Mouse (Mus musculus): ENCODE measurements around the gene Scamp2.

The Scamp2 gene

DNA sequence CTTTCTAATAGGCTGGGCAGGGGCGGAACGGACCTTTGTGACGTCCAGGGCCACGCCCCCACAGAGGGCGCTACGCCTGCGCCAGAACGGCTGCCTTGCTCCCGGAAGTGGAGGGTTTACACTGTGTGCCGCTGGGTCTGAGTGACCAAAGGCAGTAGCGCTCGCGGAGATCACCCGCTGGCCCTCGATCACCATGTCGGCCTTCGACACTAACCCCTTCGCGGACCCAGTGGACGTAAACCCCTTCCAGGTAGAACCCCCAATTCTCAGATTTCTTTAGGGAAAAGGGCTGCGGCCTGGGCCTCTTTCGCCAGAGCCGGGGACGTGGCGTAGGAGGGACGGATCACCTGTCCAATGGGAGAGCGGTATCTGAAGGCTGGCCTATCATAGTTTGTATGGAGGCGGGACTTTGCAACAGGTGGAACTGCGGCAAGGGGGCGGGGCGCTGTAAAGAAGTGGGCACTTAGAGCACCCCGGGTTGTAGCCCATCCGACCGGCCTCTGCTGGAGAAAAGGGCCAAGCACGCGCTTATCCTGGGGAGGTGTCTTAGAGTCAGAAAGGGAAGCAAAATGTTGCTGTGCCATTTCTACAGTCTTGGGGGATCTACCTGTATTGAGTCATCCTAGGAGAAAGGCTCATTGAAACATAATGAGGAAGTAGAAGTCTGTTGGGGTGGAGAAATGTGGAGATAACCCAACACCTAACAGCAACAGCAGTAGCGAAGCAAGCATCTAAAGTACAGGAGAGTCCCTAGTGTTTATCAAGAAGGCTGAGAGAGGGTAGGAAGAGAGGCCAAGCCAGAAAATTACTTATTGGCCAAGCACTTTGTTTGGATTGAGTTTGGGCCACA is at the start of gene Scamp2:
Gene Scamp2, plus strand, starts transcription at position 83 of the 850 bp plus-strand sequence.
- DNase-seq = peak; percentile 98

DNA sequence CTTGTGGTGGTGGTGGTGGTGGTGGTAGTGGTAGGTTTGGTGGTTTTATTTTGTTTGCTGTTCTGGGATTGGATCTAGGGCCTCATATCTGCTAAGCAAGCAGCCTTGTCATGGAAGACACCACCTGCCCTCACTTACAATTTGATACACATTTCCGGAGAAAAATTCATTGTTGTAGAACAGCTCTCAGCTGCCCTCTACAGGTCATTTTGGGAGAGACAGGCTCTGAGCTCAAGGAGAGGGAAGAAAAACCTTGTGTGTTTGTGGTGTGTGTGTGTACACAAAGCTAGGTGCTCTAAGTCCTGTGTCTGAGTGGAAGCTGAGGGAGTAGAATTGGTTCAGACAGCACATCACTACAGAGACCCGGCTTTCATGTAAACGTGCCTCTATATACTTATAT is 43.6 kb upstream of the Scamp2 start:
- peak; percentile 68 for DNase-seq

DNA sequence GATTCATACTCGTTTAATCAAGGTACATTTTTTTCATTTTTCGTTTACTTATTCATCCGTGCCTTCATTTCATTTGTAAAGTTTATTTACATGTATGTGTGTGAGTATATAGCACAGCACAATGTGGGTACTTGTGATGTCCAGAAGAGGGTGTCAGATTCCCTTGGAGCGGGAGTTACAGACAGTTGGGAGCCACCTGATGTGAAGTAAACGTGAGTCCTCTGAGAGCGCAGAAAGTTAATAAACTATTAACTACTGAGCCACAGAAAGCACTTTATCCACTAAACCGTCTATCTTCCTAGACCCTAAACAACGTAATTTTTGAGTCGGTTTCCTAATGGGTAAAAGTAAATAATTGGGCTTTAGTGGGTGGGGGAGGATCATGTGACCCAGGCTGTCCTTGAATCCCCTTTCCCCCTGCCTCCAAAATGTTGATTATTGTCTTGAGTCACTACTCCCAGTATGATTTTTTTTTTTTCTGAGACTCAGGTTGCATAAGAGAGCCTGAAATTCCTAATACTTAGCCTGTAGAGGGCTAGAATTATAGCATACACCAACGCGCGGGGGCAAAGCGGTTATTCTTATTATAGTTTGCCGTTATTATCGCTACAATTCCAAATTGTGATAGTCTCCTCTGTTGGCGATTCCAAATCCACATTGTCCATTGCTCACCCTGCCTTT is 40.2 kb upstream of the Scamp2 start:
- peak; percentile 36 for DNase-seq

DNA sequence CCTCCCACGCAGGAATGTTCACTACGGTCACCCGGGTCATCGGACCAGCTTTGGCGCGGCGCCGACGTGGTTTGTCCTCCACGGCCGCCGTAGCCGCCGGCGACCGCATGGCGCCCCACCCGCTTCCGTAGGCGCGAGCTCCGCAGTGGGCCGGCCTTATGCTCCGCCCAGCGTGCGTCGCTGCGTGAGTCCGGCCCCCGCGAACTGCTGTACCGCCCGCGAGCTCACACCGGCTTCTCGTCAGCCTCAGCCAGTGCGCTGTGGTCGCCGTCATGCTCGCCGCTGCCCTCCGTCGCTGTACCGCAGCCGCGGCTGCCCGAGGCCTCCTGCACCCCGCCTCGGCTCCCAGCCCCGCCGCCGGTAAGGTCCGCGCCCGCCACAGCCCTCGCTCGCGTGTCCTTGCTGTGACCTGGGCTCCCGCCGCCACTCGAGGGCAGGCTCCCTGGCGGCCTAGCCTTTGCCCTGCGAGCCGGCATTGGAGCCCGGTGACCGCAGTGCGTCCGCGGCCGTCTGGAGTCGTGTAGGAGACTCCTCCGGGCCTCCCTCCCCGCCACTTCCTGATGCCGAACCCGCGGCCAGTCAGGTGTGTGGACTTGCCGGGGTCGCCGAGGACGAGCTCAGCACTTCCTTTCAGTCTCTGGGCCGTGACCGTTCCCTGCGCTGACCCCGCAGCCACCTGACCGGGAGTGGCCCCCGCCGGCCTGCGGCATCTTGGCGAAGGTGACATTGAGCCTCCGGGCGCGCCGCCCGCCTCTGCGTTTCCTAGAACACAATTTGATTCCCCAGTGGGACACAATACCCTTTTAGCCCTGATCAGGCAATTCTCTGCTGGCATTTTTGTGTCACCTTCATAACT is 39.5 kb upstream of the Scamp2 start, which contains the start of gene Cox5a:
Gene Cox5a, plus strand, starts transcription at position 219 of the 856 bp plus-strand sequence.
- DNase-seq = peak; percentile 95

DNA sequence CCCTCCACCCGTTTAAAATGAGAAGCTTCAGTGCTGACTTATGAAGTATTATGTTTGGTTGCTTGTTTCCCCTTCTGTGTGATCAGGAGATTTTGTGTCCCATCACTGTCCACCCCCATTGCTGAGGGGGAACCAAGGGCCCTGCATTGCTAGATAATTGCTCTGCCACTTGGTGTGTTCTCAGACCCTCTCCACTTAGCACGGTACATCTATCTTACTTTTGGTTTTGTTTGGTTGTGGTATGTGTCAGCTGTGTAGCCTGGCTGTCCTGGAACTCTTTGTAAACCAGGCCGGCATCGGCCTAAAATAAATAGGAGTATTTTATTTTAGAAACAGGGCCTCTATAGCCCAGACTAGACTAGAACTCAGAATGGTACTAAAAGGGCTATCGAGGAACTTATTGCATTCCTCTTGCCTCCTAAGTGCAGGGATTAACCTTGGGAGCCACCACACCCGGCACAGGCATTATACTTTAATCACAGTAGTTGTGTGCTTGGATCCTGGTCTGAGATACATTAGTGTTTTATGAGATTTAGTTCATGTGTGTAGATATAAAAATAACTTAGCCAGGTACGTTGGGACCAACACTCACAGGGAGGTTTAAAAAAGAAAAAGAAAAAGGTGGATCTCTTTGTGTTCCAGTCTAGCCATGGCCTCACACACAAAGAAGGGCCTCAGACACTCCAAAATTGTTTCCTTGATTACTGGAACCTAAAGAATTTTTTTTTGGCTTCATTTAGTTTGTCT is 38.5 kb upstream of the Scamp2 start:
- no peak for DNase-seq

DNA sequence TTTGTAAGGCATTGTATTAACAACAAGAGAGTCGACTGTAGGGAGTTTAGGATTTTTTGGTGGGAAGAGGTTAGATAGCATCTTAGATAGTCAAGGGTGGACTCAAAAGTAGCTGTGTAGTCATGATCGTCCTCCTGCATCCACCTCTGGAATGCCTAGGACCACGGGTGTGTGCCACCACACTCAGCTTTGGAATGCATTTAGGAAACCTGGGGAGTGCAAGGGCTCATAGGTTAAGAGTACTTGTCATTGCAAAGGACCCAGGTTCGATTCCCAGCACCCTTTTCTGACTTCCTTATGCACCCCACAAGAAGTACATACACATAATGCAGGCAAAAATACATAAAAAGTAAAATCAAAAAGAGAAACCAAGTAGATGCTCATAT is 37.9 kb upstream of the Scamp2 start:
- DNase-seq = no peak

DNA sequence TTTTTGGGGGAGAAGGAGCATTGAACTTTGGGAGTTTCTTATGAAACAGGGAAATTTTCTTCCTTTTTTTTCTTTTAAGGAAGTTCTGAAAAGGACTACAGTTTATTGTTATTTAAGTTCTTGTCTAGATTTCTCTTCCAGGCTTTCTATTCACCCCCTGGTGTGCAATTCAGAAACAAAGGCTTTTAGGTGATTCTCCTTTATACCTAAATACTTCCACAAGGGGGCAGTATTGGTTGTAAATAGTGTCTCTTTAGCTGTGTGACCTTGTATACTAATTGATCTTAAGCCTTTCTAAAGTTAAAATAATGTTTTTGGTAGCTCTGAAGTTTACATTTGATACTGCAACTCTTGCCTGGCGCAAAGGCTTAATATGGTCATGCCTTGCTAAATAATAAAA is 37.0 kb upstream of the Scamp2 start:
- DNase-seq = no peak

DNA sequence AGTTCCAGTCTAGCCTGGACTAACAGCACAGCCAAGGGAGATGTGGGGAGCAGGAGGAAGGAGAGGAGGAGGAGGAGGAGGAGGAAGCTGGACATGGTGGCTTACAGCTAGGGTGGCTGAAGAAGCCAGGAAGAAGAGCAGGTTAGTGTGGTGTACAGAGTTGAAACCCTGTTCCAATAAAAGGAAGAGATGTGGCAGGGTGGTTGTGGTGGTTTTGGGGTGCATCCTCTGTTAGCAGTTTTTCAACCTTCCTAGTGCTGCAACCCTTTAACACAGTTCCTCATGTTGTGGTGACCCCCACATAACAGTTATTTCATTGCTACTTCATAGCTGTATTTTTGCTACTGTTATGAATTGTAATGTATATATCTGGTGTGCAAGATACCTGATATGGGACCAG is 36.3 kb upstream of the Scamp2 start:
- DNase-seq = no peak

DNA sequence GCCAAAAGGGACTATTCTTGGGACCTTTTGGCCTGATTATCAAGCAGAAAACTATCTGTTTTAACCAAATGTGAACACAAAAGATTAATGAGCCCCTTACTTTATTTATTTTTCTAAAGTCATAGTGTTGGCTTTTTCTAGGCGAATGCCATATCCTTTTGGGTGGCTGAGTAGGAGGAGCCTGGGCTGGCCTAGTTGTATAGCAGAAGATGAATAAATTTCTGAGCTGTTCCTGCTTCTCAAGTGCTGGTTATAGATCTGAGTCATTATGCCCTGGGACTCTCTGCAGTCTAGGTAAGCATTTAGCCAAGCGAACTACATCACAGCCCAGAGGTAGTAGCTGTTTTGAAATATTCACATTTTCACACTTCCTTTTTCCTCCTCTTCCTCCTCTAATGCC is 35.2 kb upstream of the Scamp2 start:
- DNase-seq = no peak

DNA sequence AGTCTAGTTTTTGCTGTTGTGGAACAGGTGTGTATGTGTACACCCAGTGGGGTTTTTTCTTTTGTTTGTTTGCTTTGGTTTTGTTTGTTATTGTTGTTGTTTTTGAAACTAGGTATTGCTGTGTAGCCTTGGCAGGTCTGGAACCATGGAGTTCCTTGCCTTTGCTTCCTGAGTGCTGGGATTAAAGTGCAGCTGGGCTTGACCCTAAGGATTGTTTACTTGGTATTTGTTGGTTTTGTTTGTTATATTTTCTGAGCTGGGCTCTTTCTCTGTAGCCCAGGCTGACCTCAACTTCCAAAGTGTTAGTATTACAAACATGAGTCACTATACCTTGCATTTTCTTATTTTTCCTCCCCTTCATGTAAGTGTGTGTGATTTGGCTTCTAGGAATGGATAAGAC is 34.3 kb upstream of the Scamp2 start:
- DNase-seq = no peak

DNA sequence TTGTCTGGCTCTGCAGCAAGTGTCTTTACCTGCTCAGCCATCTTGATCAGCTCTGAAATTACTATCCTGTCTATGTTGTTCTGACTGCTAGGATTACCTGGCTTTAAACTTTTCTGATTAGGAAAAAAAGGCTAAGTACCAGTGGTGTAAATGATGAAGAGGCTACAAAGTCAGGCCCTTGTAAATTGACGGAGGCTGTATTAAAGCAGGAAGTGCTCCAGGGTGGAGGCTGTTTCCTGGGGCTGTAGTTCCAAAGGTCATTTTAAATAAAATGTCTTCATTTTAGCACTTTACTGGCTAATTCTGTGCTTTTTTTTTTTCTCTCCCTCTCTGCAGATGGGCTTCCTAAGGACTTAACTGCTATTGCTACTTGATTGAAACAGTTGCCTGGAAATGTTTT is 28.8 kb upstream of the Scamp2 start:
- no peak for DNase-seq

DNA sequence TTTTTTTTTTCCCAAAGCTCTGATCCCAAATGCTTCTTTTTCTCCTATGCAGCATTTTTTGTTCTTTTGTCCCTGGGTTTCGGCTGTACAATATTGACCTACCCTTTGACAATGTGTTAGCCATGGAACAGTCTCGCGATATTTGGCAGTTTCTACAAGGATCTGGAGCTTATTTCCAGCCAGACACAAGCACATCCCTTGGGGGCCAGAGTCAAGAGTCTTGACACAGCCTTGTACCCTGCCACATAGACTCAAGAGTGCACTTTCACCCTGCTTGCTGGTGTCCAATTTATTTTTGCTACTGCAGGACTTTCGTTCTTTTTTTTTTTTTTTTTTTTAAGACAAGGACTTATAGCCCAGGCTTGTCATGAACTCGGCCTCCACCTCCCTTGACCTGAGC is 24.4 kb upstream of the Scamp2 start:
- DNase-seq = no peak

DNA sequence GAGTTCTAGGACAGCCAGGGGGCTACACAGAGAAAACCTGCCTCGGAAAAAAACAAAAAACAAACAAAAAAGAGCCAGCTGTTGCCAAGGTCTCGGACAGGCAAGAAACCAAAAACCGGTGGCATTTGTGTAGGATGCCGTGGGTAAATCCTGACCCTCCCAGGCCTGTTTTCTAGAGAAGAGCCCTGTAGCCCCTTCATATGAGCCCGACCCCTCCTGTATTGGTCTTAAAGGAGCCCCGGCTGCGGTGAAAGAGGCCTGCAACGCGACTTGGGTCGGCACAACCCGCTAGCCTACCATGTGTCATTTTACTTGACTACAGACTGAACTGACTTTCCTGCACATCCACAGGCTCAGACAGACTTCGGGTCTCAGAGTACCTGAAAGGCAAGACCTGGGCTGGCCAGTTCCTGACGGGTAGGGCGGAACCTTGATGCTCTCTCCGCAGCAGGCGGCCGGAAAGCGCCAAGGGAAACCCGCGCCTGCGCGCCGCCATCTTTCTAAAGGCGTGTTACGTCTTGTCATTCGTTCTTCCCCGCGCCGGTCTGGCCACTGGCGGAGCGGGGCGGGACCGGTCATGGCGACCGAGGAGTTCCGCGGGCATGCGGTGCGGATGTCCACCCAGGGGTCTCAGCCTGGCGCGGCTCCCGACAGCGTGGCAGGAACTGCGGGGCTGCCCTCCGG is 23.6 kb upstream of the Scamp2 start, which contains the start of gene Fam219b:
Gene Fam219b, plus strand, starts transcription at position 485 of the 684 bp plus-strand sequence.
- peak; percentile 91 for DNase-seq

DNA sequence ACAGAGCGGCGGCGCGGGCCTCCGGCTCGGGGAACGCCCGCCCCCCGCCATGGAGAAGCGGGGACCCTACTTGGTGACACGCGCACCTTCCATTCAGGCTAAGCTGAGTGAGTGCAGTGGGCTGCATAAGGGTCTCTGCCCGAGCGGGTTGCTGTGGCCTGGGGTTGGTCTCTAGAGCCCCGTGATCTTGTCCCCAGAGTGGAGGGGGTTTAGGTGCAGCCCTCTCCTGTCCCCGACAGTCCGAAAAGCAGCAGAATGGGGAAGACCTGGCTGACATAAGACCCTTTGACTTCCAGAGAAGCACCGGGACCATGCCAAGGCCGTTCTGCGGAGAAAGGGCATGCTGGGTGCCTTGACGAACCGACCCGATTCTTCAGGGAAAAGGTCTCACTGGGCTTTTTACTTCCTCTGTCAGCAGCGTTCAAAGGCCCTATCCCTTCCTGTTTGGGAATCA is 23.0 kb upstream of the Scamp2 start:
- no peak for DNase-seq

DNA sequence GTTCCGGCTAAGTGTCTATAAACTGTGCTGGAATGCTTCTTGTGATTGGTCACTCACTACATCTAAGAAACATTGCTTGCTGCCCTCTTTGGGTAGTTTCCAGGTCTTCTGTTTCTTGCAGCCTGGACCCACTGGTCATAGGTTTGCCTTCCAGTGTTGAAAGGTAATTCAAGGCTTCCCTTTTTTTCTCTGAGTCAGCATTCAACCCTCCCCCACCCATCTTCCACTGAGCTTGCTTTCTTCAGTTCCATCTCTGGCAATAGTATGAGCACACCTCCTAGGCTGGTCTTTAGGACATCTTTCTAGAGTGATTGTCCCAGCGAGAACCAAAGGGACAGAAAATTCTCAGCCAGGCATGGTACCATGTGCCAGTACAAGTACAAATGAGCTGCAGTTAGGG is 21.2 kb upstream of the Scamp2 start:
- no peak for DNase-seq

DNA sequence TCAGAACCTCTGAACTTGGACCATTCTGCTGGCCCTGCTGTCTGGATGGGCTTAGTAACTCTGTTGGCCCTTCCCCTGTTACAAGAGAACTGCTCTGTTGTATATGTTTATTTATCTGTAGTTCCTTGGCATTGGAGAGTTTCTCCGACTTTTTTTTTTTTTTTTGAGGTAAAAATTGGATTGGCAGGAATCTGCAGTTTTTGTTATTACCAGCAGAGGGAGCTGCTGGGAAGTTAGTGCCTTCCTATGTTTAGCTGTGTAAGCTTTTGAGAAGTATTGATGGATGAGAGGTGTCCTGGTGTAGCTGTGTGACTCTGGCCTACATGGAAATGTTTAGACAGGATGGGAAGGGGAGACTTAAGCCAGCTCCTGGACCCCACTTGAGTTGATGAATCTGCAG is 19.4 kb upstream of the Scamp2 start:
- peak; percentile 48 for DNase-seq

DNA sequence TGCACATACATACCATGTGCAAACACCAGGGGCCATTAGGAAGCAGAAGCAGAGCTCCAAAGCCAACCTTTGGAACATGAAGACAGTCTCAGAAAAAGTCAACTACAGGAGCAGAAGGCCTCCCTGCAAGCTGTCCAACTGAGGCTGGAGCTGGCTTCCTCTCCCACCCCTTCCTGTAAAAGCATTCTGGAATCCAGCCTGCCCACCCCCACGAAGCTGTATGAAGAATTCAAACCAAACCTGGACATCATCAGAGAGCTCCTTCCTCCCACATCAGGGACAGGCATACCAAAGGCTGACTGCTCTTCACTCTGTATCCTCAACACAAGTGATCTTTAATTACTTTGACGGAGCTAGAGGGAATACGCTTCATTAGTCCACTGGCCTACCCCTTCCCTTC is 16.8 kb upstream of the Scamp2 start:
- DNase-seq = no peak

DNA sequence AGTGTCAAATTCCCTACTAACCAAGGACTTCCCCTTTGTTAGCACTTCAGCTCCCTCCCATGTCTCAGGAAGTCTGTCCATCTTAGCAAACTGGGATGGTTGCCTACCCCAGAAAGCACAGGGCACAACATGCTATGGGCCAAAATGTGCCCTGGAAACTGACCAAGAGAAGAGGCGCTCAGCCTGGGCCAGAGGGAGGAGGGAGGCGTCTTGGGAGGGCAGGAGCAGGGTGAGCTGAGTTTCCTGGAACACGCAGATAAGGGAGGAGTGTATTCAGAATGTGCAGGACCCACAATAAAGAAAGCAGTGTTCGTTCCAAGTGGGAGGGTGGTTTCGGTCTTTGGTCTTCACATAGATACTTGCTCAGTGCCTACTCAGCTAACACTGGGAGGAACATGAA is 13.5 kb upstream of the Scamp2 start:
- DNase-seq = no peak

DNA sequence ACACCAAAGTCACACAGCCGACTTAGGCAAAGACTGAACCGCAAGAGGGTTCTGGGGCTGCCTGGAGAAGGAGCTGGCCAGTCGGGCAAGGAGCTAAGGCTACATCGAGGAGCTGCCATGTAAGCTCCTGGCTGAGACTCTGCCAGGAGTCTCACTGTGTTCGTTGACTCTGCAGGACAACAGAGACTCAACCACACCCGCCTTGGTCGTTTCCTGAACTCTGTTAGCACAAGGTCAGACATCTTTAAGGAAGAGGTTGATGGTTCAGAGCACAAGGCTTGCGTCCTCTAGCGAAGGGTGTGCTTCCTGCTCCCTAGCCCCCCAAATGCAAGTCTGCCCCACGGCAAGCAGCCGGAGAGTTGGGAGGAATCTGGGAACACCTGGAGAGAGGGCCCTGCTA is 12.9 kb upstream of the Scamp2 start:
- DNase-seq = no peak

DNA sequence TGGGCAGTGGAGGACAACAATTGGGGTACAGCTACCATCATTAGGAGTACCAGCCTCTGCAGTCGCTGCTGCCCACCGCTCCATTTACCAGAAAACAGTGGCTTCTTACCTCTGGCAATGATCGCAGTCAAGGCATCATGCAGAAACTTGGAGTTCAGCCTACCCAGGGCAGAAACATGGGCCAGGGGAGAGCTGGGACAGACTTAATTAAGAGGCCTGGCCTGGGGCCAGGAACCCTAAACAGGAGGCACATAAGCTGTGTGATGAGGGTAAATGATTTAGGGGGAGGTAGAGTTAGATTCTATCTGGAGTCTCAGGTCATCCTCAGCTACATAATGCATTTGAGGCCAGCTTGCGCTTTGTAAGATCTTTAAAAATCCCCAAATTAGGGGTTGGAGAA is 11.6 kb upstream of the Scamp2 start:
- DNase-seq = no peak

DNA sequence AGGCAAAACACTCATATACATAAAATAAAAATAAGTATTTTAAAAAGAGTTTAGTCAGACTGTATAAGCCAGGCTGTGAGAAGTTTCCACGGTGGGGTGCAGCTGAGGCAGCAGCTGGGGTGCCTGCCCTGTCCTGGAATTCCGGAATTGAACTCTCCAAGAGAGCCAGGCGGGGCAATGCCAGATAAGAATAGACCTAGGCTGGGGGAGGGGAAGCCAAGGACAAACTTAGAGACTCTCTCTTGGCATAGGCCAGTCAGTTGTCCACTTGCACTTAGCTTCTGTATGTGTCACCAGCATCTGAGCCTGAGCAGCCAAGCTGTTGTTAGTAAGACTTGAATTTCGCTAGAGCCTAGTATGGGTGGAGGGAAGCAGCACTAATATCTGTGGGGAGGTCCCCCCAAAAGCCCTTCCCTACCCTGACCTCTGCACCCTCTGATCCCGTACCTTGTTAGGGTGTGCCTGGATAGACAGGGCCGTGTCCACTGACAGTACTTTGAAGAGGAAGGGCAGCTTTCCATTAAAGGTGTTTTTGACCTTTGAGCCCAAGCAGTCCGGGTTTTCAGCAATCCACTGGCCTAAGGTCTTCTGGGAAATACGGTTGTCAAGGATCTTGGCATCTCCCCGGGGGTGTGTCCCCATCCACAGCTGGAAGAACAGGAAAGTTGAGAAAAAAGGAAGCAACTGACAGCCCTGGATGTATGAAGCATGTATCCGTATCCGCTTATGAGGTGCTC is 10.4 kb upstream of the Scamp2 start:
- DNase-seq = peak; percentile 65

All from kidney, adult 18-20 months (tissue).